8 mouse cellular contexts compared by ENCODE assay signal in genomic region chr15:85913605-85914004, GRCm38 (mm10). TPM values are rescaled to one million over a fixed set of nuclear protein-coding genes. Genes with fewer than 3 reads are reported as not detected.
DNase-seq lines count a peak whose midpoint lies in the region; ATAC-seq and TF ChIP-seq lines count a peak whose summit lies in the region.

No protein-coding gene starts in this region.

- CTCF ChIA-PET in Patski (lab: Charles Lee), result interaction anchor here (0.8 to 7.7 kb wide), 23 partner anchors 9 to 227 kb away, joined by 3 to 61 read pairs (median 4); partner anchors contain the start of gene Celsr1

- intact Hi-C loops in left cerebral cortex, adult 2 months (cut with DNase I), result no loop called here

- DNase-seq in cerebellum, postnatal 10 days, result peak; percentile 92 to 96
- DNase-seq in cerebellum, adult 8-10 months, result no peak
- DNase-seq in left cerebral cortex, adult 2 months (ENCODE audit: extremely low spot score in 1 of 2, low spot score in 2 of 2), result no peak
- DNase-seq in left cerebral cortex, adult 8-10 months (ENCODE audit: low spot score in 2 of 2), result no peak
- peak; percentile 24 for DNase-seq in Patski (ENCODE audit: low read depth, low spot score)
- peak; percentile 80 for DNase-seq in lung, postnatal 36 days
- peak; percentile 81 for DNase-seq in thymus, adult 2 months

- WGBS in thymus, adult 2 months, result 60% methylated on average over 2 of the region's 2 CpGs

- peak; percentile 39 for TF ChIP-seq CTCF in left cerebral cortex, adult 2 months (IDR thresholded peaks at IDR 0.05)
- TF ChIP-seq CTCF in Patski (IDR thresholded peaks at IDR 0.05), result no peak
- peak; percentile 80; the same call in 1 of the 2 replicates for TF ChIP-seq CTCF in thymus, adult 2 months (IDR thresholded peaks at IDR 0.05; ENCODE audit: borderline replicate concordance, control insufficient read depth, extremely low read depth, insufficient read depth, low read length, poor library complexity)

- no peak overlapping the region for H3K27ac ChIP-seq in left cerebral cortex, adult 2 months
- H3K27ac ChIP-seq in thymus, adult 2 months (ENCODE audit: control insufficient read depth, insufficient read depth, low read length), result no peak overlapping the region

- POLR2A ChIA-PET in Patski (lab: Charles Lee), result interaction anchor here (0.6 kb wide), 1 partner anchor 125 kb away, joined by 6 read pairs; no protein-coding TSS in a partner anchor

- H3K36me3 ChIP-seq in thymus, adult 2 months (ENCODE audit: control insufficient read depth, insufficient read depth, low read length), result no peaks in the 10 kb centered on the region

- ATAC-seq in Patski, result no peak
- ATAC-seq in erythroid progenitor cell, adult 5-6 weeks (replicated peaks; ENCODE audit: low FRiP score, poor library complexity, severe bottlenecking), result peak; percentile 62; the same call in 1 of the 2 replicates

- no peaks in the 10 kb centered on the region for H3K27me3 ChIP-seq in Patski
- no peaks in the 10 kb centered on the region for H3K27me3 ChIP-seq in thymus, adult 2 months (ENCODE audit: control insufficient read depth, insufficient read depth, low read length)

- in situ Hi-C loops in Patski (cut with MboI; ENCODE audit: low pct_unique_long_range_greater_than_20kb), result loop anchor here (5.0 kb wide), 2 partner anchors 124 to 209 kb away; no protein-coding TSS in a partner anchor

- H3K4me1 ChIP-seq in thymus, adult 2 months (replicated peaks; ENCODE audit: control insufficient read depth, insufficient read depth, low read length), result peaks cover 28% of the 10 kb centered on the region

- no peak for TF ChIP-seq POLR2A in thymus, adult 2 months (IDR thresholded peaks at IDR 0.05; ENCODE audit: control insufficient read depth, extremely low read depth, insufficient read depth, low read length, poor library complexity)

- H3K4me3 ChIP-seq in left cerebral cortex, adult 2 months, result no peak overlapping the region
- no peak overlapping the region for H3K4me3 ChIP-seq in thymus, adult 2 months (ENCODE audit: control insufficient read depth, insufficient read depth, low read length)

RNA-seq across cellular contexts. Expression of gene Trmu, which starts 34.5 kb away (rescaled TPM):
- total RNA-seq in left cerebral cortex, adult 2 months (2021), result 10 to 100 TPM; 29.9 to 33.8 TPM
- 10 to 100 TPM; 26.3 to 37.9 (median 29.8) TPM for total RNA-seq in left cerebral cortex, adult 8-10 months (2022)
- 22.9 TPM for polyA plus RNA-seq in Patski (2021)
- 4.3 and 10.9 TPM in 2 replicates for total RNA-seq in erythroid progenitor cell, adult 5-6 weeks (2015; ENCODE audit: low replicate concordance)
- total RNA-seq in erythroid progenitor cell, adult 5-6 weeks (2017; ENCODE audit: low replicate concordance), result 6.2 and 11.2 TPM in 2 replicates
- 34.7 and 39.1 TPM in 2 replicates for polyA plus RNA-seq in thymus, adult 2 months (2012; rRNA removed)

RNA-seq across cellular contexts. Expression of gene Gtse1, which starts 54.1 kb away (rescaled TPM):
- under 1 TPM; 0.25 to 0.33 TPM for total RNA-seq in left cerebral cortex, adult 2 months (2021)
- under 1 TPM; 0.44 to 0.95 (median 0.50) TPM for total RNA-seq in left cerebral cortex, adult 8-10 months (2022)
- polyA plus RNA-seq in Patski (2021), result 23.2 TPM
- 53.0 and 55.3 TPM in 2 replicates for total RNA-seq in erythroid progenitor cell, adult 5-6 weeks (2015; ENCODE audit: low replicate concordance)
- total RNA-seq in erythroid progenitor cell, adult 5-6 weeks (2017; ENCODE audit: low replicate concordance), result 71.8 and 75.2 TPM in 2 replicates
- polyA plus RNA-seq in thymus, adult 2 months (2012; rRNA removed), result 39.6 and 52.5 TPM in 2 replicates

Comparison
In these comparisons a context has a peak if more than half of its experiments do, and no peak if none do; other contexts are left out.
1. DNase-seq: peak in cerebellum, postnatal 10 days (2 of 2), Patski (single experiment), lung, postnatal 36 days (single experiment) and thymus, adult 2 months (single experiment); none in cerebellum, adult 8-10 months (single experiment), left cerebral cortex, adult 2 months (0 of 2) and left cerebral cortex, adult 8-10 months (0 of 2).
2. RNA of gene Gtse1, which starts 54.1 kb away (total RNA-seq): 53.0 to 75.2 TPM in erythroid progenitor cell, adult 5-6 weeks; 0.44 to 0.95 TPM in left cerebral cortex, adult 8-10 months and 0.25 to 0.33 TPM in left cerebral cortex, adult 2 months; every median in the first group is over 10 times any median in the second.